Mouse (Mus musculus) Patski (cell line): ENCODE results near the gene Gabpb1. TPM values are rescaled to one million over a fixed set of nuclear protein-coding genes. Genes with fewer than 3 reads are reported as not detected.
"Not testable (repeated sequence)": the region's sequence is repeated elsewhere in the genome, so short reads cannot be mapped to it uniquely, and the experiment has no call there.

Source experiments
- ATAC-seq: fragments of 100-300 bp; one replicate; pipeline ENCODE4 v1.8.0; 2021
- CTCF ChIA-PET: fragments of 350-600 bp; sonication (Branson Sonifier 250); formaldehyde crosslinking; loops from one replicate; lab custom pipeline; 2022; ENCODE audit warnings: inconsistent platforms; lab: Charles Lee
- POLR2A ChIA-PET: fragments of 350-600 bp; sonication (Branson Sonifier 250); formaldehyde crosslinking; loops from one replicate; lab custom pipeline; 2022; ENCODE audit warnings: antibody characterized with exemption, inconsistent platforms; lab: Charles Lee
- DNase-seq: peaks from one replicate; pipeline ENCODE4 v3.0.0-alpha.2; 2011; ENCODE audit warnings: low read depth, low spot score
- H3K27me3 ChIP-seq: fragments of 371-371 bp; one replicate; pipeline ENCODE4 v1.5.1; 2021
- CTCF ChIP-seq: fragments of 100-300 bp; IDR thresholded peaks from one replicate; pipeline ENCODE4 v1.5.1; 2021
- in situ Hi-C: fragments of 300-500 bp; cut with MboI; formaldehyde crosslinking; loops from 3 replicates; pipeline ENCODE4 v1.11.1; 2018; ENCODE audit warnings: low pct_unique_long_range_greater_than_20kb, mixed read lengths
- polyA plus RNA-seq: library from polyadenylated mRNA; unstranded; gene quantifications from one replicate; pipeline ENCODE4 v1.2.3, GENCODE M21; 2021

Gabpb1 gene
- polyA plus RNA-seq, 1 experiment from 2014 or later, result 21.9 TPM

DNA sequence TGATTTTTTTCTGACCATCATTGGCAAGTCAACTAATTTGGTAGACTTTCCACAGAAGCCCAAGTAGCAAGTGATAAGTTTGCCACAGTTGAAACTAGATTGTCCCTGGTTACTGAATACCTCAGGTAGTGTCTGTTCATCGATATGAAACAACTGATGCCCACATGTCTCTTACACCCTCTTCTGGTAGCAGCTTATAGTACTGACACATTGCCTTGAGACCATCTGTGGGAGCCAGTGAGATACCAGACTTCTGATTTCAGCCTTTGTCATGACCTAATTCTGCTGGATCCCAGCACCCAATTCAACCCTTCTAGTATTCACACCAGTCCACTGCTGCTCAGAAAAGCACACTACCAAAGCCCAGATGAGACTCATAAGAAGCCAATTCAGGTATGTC is 31.4 kb downstream of the Gabpb1 start:
- POLR2A ChIA-PET, result no interaction called here
- TF ChIP-seq CTCF, result peak; percentile 22
- no peak for ATAC-seq
- in situ Hi-C loops, result no loop called here
- H3K27me3 ChIP-seq, result no peaks in the 10 kb centered on the region
- CTCF ChIA-PET, result interaction anchor here (1.2 to 1.8 kb wide), 3 partner anchors 15 to 51 kb away, joined by 5 to 9 read pairs (median 7); no protein-coding TSS in a partner anchor
- no peak for DNase-seq

DNA sequence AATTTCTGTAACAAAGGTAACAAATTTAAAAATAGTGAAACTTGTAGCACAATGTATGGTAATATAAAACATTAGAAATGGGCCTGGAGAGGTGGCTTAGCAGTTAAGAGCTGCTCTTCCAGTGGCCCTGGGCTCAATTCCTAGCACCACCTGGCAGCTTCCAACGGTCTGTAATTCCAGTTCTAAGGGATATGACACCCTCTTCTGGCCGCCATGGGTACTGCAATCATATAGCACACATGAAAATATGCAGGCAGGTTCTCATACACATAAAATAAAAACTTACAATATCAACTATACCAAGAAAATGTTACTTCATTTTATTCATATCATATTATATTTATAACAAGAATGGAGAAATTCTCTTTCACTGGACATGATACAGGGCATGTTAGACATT is 35.8 kb downstream of the Gabpb1 start:
- POLR2A ChIA-PET, result no interaction called here
- ATAC-seq (no peak), DNase-seq (no peak)
- CTCF ChIA-PET, result interaction anchor here (1.3 to 1.4 kb wide), 2 partner anchors 11 to 46 kb away, joined by 4 to 5 read pairs; no protein-coding TSS in a partner anchor
- peak; percentile 53 for TF ChIP-seq CTCF
- no peaks in the 10 kb centered on the region for H3K27me3 ChIP-seq
- in situ Hi-C loops, result no loop called here

DNA sequence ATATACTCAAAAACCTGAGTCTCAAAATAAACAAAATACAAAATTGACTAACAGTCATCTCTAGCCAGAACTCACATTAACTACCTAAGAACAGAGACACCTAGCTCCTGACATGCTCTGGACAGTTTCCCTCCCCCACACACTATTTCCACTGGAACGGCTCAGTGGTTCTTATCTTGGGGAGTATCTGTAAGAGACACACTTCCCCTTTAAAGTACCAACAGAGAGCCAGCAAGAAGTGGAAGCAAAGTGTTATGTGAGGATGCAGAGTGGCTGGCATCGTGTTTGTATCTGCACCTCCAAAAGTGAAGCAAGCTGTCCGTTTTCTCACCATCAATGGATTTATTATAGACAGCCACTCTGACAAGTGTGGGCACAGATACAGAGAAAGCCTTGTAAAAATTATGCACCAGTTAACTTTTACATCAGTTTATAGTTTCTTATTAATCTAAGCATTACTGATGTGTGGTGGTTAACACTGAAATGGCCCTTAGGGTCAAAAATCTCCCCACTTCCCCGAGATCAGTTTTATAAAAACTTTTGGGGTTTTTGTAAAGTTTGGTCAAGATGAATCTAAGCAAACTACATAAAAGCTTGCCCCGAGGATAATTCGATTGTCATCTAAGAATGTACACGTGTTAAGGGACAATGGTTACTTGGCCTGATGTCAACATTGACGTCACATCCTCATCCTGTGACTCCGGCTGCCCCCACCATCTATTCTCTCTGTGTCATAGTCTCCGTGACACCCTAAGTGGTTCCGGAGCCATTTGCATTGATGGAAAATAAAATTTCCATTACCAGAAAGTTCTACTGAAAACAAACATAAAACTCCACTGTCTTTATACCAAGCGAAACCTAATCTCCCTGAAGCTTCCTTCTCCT is 40.0 kb downstream of the Gabpb1 start:
- in situ Hi-C loops, result no loop called here
- CTCF ChIA-PET, result interaction anchor here (1.0 to 1.5 kb wide), 3 partner anchors 15 to 22 kb away, joined by 4 to 5 read pairs (median 4); no protein-coding TSS in a partner anchor
- DNase-seq, result no peak

DNA sequence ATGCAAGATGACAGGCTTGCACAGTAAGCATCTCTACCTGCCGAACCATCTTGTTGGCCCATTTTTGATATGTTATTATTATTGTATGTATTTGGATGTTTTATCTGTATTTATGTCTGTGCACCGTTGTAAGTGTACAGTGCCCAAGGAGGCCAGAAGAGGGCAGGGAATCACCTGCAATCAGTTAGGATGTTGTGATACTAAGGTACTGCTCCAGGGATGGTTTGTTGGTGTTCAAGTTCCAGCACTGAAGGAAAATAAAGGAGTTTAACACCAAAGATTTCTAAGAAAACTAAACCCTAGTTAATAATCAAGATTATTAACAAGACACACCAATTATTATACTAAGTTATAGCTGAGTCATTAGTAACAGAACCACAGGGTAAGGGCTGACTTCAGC is 43.0 kb downstream of the Gabpb1 start:
- no peaks in the 10 kb centered on the region for H3K27me3 ChIP-seq
- in situ Hi-C loops, result no loop called here
- DNase-seq, result no peak
- no peak for ATAC-seq
- CTCF ChIA-PET, result no interaction called here
- POLR2A ChIA-PET, result no interaction called here
- no peak for TF ChIP-seq CTCF

More for the DNA sequence above, 40.0 kb downstream of the Gabpb1 start:
- ATAC-seq, result no peak
- TF ChIP-seq CTCF, result no peak
- H3K27me3 ChIP-seq, result no peaks in the 10 kb centered on the region
- POLR2A ChIA-PET, result no interaction called here

DNA sequence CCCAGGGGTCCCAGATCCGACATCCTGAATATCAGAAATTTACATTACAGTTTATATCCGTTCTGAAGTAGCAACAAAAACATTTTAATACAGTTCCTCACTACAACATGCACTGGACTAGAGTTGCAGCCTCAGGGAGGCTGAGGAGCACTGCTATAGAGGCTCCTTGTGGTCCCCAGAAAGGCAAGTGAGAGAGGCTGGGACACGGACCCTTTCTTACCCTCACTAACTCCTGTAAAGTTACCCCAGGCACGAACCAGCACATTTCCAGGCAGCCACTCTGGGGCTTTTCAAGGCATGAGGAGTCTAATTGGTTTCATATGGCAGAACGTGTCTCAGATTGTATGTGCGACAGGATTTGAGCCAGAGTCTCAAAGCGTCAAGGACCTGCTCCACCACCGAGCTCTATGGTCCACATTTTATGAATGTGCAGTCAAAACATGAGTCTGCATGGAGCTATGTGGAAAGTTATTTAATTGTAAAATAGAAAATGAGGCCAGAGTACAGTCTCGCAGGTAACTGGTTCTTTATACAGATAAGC is 47.6 kb downstream of the Gabpb1 start:
- H3K27me3 ChIP-seq, result no peaks in the 10 kb centered on the region
- in situ Hi-C loops, result no loop called here
- ChIA-PET CTCF (interaction anchor here (0.9 kb wide), 1 partner anchor 9 kb away, joined by 3 read pairs; the partner anchor contains the start of gene Hdc), POLR2A (no interaction called here)
- TF ChIP-seq CTCF, result no peak
- DNase-seq (no peak), ATAC-seq (no peak)

DNA sequence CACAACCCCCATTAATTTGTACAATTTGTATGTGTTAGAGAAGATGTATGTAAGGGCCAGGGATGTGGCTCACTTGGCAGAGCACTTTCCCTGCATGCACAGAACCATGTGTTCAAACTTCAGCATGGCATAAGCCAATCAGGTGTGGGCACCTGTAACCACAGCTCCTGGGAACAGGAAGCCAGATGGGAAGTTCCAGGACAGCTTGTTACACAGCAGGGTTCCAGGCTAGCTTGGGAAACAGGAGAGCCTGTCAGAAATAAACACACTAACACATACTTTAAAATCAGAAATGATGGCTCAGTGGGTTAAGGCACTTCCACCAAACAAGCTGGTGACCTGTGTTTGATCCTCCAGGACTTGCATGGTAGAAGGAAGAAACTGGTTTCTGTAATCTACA is 53.0 kb downstream of the Gabpb1 start:
- in situ Hi-C loops, result no loop called here
- CTCF ChIA-PET, result no interaction called here
- DNase-seq (no peak), ATAC-seq (no peak)
- POLR2A ChIA-PET, result no interaction called here
- H3K27me3 ChIP-seq, result no peaks in the 10 kb centered on the region
- no peak for TF ChIP-seq CTCF

DNA sequence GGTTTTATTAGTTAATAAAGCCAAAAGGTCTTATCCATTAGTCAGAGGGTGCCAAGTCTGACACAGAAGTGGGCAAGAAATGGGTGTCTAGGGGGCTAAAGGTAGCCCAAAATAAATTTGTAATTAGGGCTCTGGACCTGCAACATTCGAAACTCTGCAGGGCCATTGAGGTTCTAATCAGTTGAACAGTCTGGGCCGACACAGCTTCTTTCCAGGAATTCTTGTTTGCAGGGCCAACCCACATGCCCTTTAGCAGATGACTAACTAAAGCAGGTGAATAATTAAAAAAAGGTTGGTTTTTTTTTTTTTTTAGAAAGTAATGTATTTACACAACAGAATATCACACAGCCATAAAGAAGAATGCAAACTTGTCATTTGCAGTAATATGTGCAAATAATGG is 53.7 kb downstream of the Gabpb1 start:
- in situ Hi-C loops, result no loop called here
- no peak for TF ChIP-seq CTCF
- ATAC-seq (no peak), DNase-seq (no peak)
- ChIA-PET POLR2A (no interaction called here), CTCF (no interaction called here)
- no peaks in the 10 kb centered on the region for H3K27me3 ChIP-seq

DNA sequence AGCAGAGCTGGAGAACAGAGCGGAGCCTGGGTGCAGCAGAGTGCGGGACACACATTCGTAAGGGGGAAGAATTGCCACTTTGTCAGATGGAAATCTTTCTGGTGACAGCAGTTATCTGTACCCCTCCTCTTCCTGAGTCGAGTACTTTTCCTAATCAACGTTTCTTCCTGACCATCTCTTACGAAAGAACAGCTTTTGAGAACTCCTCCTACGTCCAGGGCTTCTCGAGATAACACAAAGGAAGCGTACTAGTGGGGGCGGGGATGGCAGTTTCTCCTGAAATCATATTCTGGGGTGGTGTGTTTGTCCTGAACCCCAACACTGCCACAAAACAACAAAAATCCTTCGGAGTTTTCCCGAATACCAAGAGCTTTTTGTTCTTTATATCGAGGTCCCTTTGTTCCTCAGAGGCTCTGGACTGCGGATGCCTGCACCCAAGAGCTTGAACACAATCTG is 56.9 kb downstream of the Gabpb1 start, which contains the start of gene Hdc:
Gene Hdc (minus strand): TSS at position 51 of the 456 bp plus-strand sequence.
- POLR2A ChIA-PET, result interaction anchor here (0.6 kb wide), 1 partner anchor 40 kb away, joined by 4 read pairs; no protein-coding TSS in a partner anchor
- no peak for TF ChIP-seq CTCF
- H3K27me3 ChIP-seq, result no peaks in the 10 kb centered on the region
- ATAC-seq (no peak), DNase-seq (no peak)
- CTCF ChIA-PET, result interaction anchor here (1.5 kb wide), 1 partner anchor 10 kb away, joined by 3 read pairs; no protein-coding TSS in a partner anchor
- in situ Hi-C loops, result no loop called here

DNA sequence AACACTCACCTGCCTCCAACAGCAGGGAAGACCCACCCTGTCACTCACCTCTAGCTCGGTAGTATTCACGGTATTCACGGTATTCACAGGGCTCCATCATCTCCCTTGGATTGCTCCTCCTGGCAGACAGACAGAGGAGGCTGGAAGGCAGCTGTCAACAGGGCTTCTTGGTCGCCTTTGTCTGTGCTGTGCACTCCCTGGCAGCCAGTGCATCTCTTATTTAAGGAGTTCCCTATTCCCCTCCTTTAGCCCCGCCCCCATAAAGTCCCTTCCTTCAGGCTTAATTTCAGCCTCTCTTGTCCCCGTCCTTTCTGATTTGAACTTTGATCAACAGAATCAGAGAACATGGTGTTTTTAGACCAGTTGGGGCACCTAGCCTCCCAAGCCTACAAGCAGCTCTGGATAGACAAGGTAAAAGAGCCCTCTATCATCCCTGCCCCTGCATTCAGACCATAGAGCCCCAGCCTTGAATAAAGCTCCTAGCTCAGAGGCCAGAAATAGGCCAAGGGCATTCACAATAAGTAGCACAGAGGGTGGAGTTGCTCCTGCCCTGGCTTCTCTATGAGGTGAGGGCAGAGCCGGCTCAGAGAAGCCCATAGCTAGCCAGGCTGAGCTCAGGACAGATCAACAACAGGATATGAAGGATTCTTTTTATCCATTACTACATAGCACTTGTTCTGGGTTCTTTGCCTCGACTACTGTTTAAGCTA is 57.5 kb downstream of the Gabpb1 start:
- H3K27me3 ChIP-seq, result no peaks in the 10 kb centered on the region
- CTCF ChIA-PET, result interaction anchor here (1.5 kb wide), 1 partner anchor 10 kb away, joined by 3 read pairs; no protein-coding TSS in a partner anchor
- no peak for ATAC-seq
- DNase-seq, result no peak
- in situ Hi-C loops, result no loop called here
- POLR2A ChIA-PET, result interaction anchor here (0.6 kb wide), 1 partner anchor 39 kb away, joined by 4 read pairs; no protein-coding TSS in a partner anchor
- no peak for TF ChIP-seq CTCF

DNA sequence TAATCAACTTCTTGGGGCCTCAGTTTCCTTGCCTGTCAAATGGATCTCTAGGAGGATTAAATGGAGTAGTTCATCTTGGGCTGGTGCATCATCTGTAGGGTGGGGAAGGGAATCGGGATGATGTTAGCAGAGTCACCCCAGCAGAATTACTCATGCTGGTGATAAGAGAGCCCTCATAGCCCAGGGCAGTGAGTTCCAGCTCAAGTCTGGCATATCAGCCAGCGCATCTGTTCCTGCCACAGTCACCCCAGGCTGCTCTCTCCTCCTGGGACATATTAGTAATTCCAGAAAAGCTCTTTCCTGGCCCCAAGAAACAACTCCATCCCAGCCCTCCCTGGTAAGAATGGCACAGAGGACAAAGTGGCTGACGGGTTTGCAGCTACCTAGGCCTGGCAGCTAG is 60.8 kb downstream of the Gabpb1 start:
- in situ Hi-C loops, result no loop called here

DNA sequence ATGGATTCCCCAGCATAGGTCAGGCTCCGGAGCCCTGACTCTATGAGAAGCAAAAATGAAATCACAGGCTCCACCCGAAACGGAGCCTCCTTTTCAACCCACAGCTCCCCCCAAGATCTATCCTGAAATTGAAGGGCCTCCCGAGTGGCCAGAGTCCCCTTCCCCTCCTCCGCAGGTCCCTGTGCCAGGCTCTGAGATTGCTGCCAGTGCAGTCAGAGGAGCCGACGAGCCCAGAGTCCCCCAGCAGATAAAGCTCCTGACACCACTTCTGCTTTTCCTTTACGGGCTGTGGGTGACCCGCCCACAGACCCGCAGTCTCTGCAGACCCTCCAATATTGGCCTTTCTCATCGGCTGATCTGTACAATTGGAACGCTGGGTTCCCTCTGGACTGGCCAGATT is 66.5 kb downstream of the Gabpb1 start:
- in situ Hi-C loops, result not testable (repeated sequence)

More for the DNA sequence above, 60.8 kb downstream of the Gabpb1 start:
- no peaks in the 10 kb centered on the region for H3K27me3 ChIP-seq
- ChIA-PET POLR2A (no interaction called here), CTCF (no interaction called here)
- TF ChIP-seq CTCF, result no peak
- DNase-seq, result no peak
- ATAC-seq, result no peak

More for the DNA sequence above, 66.5 kb downstream of the Gabpb1 start:
- ATAC-seq, DNase-seq, CTCF ChIA-PET, POLR2A ChIA-PET, H3K27me3 ChIP-seq: not testable (repeated sequence)
